Mouse (Mus musculus): Measurements from ENCODE around the gene Cacna1g.

The Cacna1g gene

DNA sequence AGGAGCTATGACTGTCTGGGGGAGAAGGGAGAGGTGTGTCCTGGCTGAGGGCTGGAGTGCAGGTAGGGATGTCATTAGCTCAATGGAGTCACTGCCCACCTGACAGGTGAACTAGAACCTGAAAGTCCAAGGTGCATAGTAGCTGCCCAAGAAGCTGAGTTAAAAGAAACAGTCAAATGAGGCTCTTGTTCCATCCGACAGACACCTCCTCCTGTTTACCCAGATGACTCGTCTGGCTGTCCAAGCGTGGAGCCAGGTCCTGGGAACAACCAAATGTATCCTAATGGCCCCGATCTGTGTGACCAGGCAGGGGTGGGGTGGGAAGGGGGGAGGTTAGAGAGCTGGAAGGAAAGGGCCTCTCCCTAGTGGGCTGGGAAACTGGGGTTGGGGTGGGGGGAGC is 28.7 kb downstream of the Cacna1g start:
- DNase-seq (ENCODE audit: low spot score), result no peak

- no peak for DNase-seq (ENCODE audit: low spot score)
Measured at GRCm38 (mm10) chr11:94444829-94445228, 29.2 kb downstream of the Cacna1g start.

DNA sequence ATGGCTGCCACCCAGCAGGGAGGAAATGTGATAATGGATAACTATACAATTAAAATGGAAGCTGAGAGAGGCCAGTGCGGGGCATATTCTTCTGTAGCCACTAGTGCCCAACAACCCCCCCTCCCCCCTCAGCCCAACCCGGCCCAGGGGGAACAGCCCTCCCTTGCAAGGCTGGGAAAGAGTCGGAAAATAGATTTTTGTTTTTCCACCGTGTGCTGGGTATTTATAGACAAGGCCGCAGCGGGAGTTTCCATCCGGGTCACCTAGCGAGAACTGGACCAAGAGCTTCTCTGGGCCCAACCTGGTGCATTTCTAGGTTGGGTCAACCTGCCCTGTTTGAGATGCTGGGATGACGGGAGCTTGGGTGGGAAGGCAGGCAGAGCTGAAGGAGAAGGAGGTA is 32.2 kb downstream of the Cacna1g start:
- DNase-seq (ENCODE audit: low spot score), result no peak

GRCm38 (mm10) chr11:94441122-94441521 is 32.9 kb downstream of the Cacna1g start:
- no peak for DNase-seq (ENCODE audit: low spot score)

- DNase-seq (ENCODE audit: low spot score), result no peak
Measured at GRCm38 (mm10) chr11:94440421-94440820, 33.6 kb downstream of the Cacna1g start.

DNA sequence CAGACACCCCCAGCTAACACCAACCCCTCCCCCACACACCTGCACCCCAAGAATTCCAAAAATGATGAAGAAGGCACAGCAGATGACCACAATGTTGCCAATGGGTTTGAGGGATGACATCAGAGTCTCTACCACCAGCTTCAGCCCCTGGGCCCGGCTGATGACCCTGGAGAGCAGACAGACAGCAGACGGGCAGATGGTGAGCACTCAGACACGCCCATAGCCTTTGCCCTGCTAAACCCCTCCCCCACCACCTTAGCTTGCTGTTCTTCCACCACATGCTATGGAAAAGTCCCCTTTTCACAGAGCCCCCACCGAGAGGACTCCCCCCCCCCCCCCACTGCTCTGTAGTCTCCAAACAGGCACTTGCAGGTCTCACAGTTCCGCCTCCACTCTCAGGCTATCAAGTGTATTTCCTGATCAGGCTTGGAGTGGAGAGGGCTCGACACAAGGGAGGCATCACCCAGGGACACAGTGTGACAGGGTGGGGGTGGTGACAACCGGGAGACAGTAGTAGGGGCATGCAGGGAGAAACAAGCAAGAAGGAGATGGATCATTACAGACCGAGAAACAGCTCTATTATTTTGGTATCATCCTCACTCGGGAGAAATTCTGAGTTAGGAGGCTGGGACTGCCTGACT is 44.9 kb downstream of the Cacna1g start:
- DNase-seq (ENCODE audit: low spot score), result no peak

DNA sequence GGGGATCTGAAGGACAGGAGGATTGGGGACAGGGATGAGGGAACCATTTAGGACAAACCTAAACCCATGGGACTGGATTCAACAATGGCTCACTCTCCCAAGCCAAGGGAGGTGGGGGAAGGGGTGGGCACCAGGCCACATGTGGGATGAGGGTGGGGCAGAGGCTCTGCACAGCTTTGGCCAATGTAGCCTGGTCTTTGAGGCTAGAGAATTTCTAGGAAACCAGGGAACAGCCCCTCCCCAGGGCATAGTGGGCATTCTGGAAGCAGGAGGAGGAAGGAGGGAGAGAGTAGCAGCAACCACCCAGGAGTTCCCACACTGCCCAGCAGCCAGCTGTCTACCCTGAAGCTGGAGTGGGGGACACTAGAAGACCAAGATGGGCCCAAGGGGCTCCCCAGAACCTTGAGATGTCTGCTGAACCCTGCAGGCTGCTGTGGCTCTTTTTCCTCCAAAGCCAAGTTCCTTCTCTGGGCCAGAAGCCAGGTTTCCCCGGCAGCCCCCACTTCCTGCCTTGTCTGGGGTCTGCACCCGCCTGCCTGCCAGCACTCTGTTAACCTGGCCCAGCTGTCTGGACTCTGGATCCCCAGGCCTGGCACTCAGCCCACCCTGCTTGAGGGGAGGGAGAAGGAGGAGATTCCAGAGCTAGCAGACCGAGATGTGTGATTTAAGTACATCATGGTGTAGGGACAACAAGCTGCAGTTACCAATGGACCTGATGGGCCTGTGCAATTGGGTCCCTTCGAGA is 45.7 kb downstream of the Cacna1g start:
- DNase-seq (ENCODE audit: low spot score), result peak; percentile 30

DNA sequence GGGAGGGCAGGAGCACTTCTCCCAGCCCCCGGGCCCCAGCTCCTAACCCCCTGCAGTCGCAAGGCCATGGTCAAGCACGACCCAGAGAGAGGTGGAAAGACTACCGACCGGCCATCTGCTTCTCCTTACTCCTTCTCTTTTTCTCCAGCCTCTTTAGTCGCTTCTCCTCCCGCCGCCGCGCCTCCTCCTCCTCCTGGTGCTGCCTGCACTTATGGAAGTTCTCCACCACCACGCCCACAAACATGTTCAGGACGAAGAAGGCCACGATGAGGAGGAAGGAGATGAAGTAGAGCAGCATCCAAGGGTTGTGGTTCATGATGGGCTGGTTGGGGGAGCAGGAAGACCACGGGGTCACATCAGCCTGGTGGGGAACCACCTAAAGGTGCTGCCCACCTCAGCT is 48.3 kb downstream of the Cacna1g start:
- DNase-seq (ENCODE audit: low spot score), result no peak

GRCm38 (mm10) chr11:94425215-94425614 is 48.8 kb downstream of the Cacna1g start:
- DNase-seq (ENCODE audit: low spot score), result no peak

- DNase-seq (ENCODE audit: low spot score), result no peak
Measured at GRCm38 (mm10) chr11:94424380-94424779, 49.6 kb downstream of the Cacna1g start.

DNA sequence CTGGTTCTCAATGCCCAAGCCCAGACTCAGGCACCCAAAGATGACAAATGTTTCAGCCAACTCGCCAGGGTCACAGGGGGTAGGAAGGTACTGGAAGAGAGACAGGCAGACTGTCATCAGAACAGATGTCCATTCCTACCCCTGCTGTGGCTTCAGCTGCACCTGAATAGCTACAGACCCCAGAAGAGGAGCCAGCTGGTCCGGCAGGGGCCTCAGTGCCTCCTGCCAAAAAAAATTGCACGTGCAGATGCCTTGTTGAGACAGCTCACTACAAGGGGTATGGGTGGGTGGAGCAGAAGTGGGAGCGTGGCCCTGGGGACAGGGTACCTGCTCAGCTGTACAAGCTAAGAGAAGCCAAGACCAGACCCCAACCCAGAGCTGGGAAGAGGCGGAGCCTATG is 50.1 kb downstream of the Cacna1g start:
- DNase-seq (ENCODE audit: low spot score), result no peak

GRCm38 (mm10) chr11:94420991-94421390 is 53.0 kb downstream of the Cacna1g start:
- no peak for DNase-seq (ENCODE audit: low spot score)

- DNase-seq (ENCODE audit: low spot score), result peak; percentile 35
Measured at GRCm38 (mm10) chr11:94420325-94420724, 53.7 kb downstream of the Cacna1g start.

DNA sequence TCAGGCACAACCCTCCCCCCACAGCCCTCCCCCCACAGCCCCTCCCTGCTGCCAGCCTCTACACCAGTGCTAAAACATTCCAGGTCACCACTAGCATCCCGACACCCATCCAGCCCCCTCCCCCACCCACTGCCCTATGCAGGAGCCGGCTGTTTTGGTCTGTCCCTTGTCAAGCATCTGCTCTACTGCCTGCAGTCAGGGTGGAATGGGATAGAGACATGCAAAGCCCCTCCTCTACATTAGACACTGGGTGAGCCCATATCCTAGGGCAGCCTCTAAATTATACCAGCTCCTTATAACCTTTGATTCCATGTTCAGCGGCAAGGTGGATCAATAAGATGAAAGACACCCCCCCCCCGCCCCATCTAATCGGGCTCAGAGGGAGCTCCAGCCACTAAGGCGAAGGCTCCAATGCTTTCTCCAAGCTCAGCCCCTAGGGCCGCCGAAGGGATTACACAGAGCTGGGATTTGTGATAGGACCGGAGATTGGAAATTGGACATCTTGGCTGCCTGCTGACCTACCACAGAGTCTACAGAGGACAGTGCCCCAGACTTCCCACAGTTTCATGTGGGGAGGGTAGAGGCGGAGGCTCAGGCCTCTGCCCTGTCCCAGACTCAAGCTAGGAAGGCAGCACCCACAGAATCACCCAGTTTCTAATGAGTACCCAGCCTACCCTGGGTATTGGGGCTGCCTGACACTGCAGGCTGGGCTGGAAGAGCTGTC is 54.8 kb downstream of the Cacna1g start:
- DNase-seq (ENCODE audit: low spot score), result no peak

- no peak for DNase-seq (ENCODE audit: low spot score)
Measured at GRCm38 (mm10) chr11:94414042-94414441, 60.0 kb downstream of the Cacna1g start.

DNA sequence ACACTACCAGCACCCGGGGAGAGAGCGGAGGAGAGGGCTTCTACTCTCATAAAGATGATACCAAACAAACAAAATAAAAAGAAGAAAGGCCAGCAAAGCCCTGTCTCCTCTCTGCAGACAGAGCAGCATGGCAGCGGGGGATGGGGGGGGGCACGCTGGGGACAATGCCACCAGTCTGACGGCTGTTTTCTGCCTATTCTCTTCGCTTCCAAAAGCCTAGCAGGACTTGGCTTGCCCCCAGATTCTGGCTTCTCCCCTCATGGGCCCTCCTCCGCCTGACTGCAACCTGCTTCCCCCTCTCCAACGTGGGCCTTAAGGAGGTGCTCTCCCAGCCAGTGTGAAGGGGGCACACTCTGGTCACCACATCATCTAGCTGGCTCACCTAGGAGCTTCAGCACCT is 60.5 kb downstream of the Cacna1g start:
- no peak for DNase-seq (ENCODE audit: low spot score)

- no peak for DNase-seq (ENCODE audit: low spot score)
Measured at GRCm38 (mm10) chr11:94412998-94413469, 61.0 kb downstream of the Cacna1g start.

DNA sequence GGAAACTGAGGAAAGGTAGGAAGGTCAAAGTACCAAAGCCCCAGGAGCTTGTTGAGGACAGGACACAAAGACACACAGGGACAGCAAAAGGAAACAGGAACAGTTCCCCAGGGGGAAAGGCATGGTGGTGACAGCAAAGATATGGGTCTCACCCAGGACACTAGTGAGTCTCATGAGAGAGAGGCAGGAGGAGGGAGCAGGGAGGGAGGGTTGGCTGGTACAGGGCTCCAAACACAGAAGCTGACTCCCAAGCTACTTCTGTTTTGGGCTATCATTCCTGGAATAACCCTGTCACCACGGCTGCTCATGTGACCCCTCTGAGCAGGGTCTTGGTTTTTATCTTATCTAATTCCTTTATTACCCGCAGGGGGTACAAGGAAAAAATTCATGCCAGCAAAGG is 61.4 kb downstream of the Cacna1g start:
- DNase-seq (ENCODE audit: low spot score), result no peak

GRCm38 (mm10) chr11:94407803-94408321 is 66.1 kb downstream of the Cacna1g start:
- DNase-seq (ENCODE audit: low spot score), result no peak

GRCm38 (mm10) chr11:94405348-94405747 is 68.7 kb downstream of the Cacna1g start:
- no peak for DNase-seq (ENCODE audit: low spot score)

GRCm38 (mm10) chr11:94404641-94405260 is 69.2 kb downstream of the Cacna1g start:
- peak; percentile 87 for DNase-seq (ENCODE audit: low spot score)

- peak; percentile 30 for DNase-seq (ENCODE audit: low spot score)
Measured at GRCm38 (mm10) chr11:94404178-94404577, 69.8 kb downstream of the Cacna1g start.
